Mouse (Mus musculus) 3134 (cell line): Measurements from ENCODE around the gene Gm28042.

ENCODE experiments used
- DNase-seq: peaks from one replicate; pipeline ENCODE4 v3.0.0-alpha.2; 2011; ENCODE audit warnings: low spot score; ENCODE audit not compliant: insufficient read length; ENCODE audit errors: extremely low read depth

Gm28042 gene

GRCm38 (mm10) chr2:120058818-120059217 is 31.5 kb downstream of the Gm28042 start:
- no peak for DNase-seq

GRCm38 (mm10) chr2:120059466-120059865 is 32.2 kb downstream of the Gm28042 start:
- DNase-seq = no peak

GRCm38 (mm10) chr2:120060190-120060589 is 32.9 kb downstream of the Gm28042 start:
- DNase-seq = no peak

GRCm38 (mm10) chr2:120060651-120061050 is 33.4 kb downstream of the Gm28042 start:
- DNase-seq = no peak

- DNase-seq = no peak
Measured at GRCm38 (mm10) chr2:120062248-120062647, 35.0 kb downstream of the Gm28042 start.

- no peak for DNase-seq
Measured at GRCm38 (mm10) chr2:120064639-120065038, 37.3 kb downstream of the Gm28042 start.

- DNase-seq = no peak
Measured at GRCm38 (mm10) chr2:120065243-120065642, 38.0 kb downstream of the Gm28042 start.

GRCm38 (mm10) chr2:120066224-120066623 is 38.9 kb downstream of the Gm28042 start:
- DNase-seq = no peak

GRCm38 (mm10) chr2:120068555-120069465 is 41.5 kb downstream of the Gm28042 start:
- DNase-seq = no peak

GRCm38 (mm10) chr2:120069466-120069990 is 42.2 kb downstream of the Gm28042 start:
- no peak for DNase-seq

- no peak for DNase-seq
Measured at GRCm38 (mm10) chr2:120074096-120074495, 46.8 kb downstream of the Gm28042 start.

GRCm38 (mm10) chr2:120076076-120076705 is 48.9 kb downstream of the Gm28042 start:
- no peak for DNase-seq

- DNase-seq = no peak
Measured at GRCm38 (mm10) chr2:120082416-120082815, 55.1 kb downstream of the Gm28042 start.

GRCm38 (mm10) chr2:120084593-120085361 is 57.5 kb downstream of the Gm28042 start:
- DNase-seq = no peak

GRCm38 (mm10) chr2:120086038-120086437 is 58.7 kb downstream of the Gm28042 start:
- DNase-seq = no peak

GRCm38 (mm10) chr2:120087391-120087790 is 60.1 kb downstream of the Gm28042 start:
- DNase-seq = no peak

GRCm38 (mm10) chr2:120087897-120088296 is 60.6 kb downstream of the Gm28042 start:
- DNase-seq = no peak

GRCm38 (mm10) chr2:120090979-120091378 is 63.7 kb downstream of the Gm28042 start:
- no peak for DNase-seq
